Mouse (Mus musculus) induced T-regulatory cell, adult 2 months (primary cell): Measurements from ENCODE around the gene Lmln.
"Not testable (repeated sequence)": the region's sequence is repeated elsewhere in the genome, so short reads cannot be mapped to it uniquely, and the experiment has no call there.

Experiments used
- DNase-seq: peaks from one replicate; pipeline ENCODE4 v3.0.0-alpha.2; 2012; ENCODE audit warnings: low read depth

Lmln gene

DNA sequence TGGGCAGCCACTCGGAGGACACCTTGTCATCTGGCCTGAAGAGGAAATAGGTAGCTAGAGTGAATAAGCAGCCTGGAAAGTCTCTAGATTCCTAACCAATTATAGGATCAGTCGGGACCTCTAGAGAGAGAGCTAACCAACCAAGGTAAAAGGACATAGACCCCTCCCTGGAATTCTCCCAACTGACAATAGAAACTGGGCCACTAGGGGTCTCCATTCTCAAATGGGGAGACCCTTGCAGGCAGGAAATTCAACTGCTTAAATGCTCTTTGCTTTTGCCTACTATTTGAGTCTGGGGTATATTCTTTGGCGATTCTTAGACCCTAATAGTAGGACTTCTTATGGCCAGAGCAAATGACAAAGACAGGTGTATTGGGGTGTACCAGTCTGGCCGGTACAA, 72.8 kb downstream of the Lmln start:
- no peak for DNase-seq

DNA sequence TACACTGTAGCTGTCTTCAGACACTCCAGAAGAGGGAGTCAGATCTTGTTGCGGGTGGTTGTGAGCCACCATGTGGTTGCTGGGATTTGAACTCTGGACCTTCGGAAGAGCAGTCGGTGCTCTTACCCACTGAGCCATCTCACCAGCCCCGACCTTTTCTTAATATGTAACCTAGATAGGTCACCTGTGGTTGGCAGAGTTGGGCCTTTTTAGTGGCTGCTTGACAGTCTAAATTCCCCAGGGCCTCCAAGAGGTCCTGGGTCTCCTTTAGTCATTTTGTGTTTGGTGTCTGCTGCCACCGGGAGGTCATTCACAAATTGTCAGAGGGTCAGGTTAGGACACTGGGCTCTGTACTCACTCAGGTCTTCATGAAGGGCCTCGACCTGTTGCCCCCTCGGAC, 76.7 kb downstream of the Lmln start:
- DNase-seq: not testable (repeated sequence)

DNA sequence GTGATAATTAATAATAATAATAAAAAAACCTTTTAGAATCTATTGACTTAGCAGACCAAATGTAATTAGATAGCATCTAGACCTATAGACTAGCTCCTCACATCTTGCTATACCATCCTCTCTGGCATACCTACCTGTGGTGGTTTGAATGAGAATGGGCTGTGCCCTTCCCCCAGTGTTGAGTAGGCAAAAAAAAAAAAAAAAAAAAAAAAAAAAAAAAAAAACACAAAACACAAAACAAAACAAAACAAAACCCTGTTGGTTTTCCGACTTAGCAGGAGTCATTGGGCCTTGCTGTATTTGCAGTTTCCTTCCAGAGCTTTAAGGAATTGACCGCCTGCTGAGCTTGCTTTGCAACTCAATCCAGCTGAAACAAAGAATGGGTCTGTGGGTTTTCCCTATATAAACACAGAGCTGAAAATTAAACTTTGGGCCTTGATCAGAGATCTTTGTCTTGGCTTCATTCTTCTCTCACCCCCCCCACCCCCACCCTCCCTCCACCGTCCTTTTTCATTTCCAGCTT, 79.5 kb downstream of the Lmln start:
- no peak for DNase-seq

DNA sequence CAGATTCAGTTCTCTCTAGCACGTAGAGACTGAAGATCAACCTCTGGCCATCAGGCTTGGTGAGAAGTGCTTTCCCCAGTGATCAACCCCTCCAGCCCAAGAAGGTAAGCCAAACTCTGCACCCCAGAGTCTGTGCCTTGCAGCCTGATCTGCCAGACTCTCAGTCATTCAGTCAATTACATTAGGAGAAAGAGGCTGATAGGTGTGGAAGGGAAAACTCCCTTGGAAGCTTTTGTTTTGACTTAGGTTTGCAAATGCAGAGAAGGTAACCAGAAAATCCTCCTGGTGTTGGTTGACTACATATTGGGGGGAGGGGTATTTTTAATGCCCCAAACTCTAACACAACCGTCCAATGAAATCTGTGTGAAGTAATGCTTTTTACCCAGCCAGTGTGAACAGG, 81.1 kb downstream of the Lmln start:
- no peak for DNase-seq

DNA sequence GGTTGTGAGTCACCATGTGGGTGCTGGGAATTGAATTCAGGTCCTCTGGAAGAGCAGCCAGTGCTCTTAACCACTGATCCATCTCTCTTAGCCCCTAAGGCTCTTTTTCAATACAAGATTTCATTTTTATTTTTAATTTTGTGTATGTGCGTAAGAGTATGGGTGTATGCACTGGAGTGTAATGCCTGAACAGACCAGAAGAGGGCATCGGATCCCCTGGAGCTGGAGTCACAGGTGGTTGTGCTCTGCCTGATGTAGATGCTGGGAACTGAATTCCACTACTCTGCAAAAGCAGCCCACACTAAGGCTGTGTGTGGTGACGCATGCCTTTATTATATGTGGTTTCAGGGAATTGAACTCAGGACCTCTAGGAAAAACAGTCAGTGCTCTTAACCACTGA, 83.9 kb downstream of the Lmln start:
- DNase-seq: no peak

DNA sequence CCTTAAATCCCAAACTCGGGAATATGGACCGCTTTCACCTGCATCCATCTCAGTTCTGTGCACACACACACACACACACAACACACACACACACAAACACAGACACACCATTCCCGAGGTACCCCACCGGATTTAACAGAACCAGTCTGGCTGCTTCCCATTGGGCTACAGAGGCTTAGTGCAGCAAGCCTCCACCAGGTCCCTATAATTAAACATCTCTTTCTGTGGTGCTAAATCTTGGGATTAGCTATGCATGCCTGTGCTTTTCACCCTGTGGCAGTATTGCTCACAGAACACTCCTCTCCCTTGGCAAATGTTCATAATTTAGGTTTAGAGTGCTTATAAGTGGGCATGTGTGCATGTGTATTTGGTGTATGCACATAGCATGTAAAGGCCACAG, 85.8 kb downstream of the Lmln start:
- no peak for DNase-seq

GRCm38 (mm10) chr16:33150875-33151274, 88.6 kb downstream of the Lmln start:
- DNase-seq: not testable (repeated sequence)

- DNase-seq: no peak
Measured at GRCm38 (mm10) chr16:33151558-33151957, 89.2 kb downstream of the Lmln start.

DNA sequence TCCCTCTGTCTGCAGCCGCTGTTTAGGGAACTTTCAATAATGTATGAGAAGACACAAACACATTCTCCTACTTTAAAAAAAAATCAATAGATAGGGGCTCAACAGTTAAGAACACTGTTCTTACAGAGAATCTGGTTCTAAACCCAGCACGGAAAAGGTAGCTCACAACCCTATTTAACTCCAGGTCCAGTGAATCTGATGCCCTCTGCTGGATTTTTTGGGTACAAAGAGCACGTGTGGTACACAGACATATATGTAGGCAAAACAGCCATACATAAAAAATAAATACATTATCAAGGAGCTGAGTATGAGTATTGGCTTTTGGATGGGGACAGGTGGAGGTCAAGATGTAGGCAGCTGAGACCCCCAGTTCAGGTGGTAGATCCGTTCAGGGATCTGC, 92.7 kb downstream of the Lmln start:
- DNase-seq: peak; percentile 76

GRCm38 (mm10) chr16:33158006-33158405, 95.7 kb downstream of the Lmln start:
- DNase-seq: no peak

DNA sequence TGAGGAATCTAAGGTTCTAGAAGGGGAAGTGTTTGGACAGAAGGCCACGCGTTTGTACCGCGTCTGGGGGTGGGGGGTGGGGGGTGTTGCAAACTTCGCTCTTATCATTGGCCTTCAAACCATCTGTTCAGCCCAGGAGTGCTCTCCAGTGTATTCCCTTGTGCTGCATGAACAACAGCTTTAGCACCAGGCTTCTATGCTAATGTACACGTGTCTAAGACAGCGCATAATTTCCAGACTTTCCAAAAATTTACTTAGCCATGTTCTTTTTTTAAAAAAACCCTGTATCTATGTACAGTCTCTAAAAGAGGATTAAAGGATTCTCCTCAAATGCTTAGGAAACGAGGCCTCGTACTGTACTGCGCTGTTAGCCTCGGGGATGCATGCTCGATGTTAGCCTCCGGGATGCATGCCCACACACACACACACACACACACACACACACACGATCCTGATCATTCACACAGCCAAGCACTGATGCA, 96.3 kb downstream of the Lmln start:
- DNase-seq: no peak

GRCm38 (mm10) chr16:33159363-33159762, 97.0 kb downstream of the Lmln start:
- no peak for DNase-seq

- DNase-seq: no peak
Measured at GRCm38 (mm10) chr16:33163330-33164090, 101.2 kb downstream of the Lmln start.

- peak; percentile 78 for DNase-seq
Measured at GRCm38 (mm10) chr16:33166284-33166683, 104.0 kb downstream of the Lmln start.

- DNase-seq: peak; percentile 35
Measured at GRCm38 (mm10) chr16:33167537-33167936, 105.2 kb downstream of the Lmln start.

DNA sequence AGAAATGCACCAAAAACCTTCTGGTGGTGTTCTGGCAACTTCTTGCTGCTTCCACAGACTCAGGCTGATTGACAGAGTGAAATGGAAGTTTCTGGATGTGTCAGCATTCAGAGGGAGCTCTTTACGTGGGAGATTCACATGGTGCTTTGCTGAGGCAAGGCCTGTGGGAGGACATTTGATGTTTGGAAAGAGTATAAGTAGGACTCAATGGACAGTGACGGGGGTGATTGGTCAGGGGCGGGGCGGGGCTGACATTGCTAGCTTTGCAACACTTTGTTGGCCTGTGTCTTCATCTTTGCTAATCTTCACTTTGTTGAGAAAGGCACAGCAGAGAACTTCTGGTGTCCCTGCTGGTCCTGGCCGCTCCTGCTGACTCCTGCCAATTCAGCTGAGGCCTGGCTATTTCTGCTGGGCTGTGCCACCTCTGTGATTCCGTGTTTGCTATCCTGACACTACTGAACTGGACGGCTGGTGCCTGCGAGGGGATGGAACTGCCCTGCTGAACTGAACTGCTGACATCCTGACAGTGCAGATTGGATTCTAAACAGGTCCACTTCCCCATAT, 107.2 kb downstream of the Lmln start:
- DNase-seq: no peak

DNA sequence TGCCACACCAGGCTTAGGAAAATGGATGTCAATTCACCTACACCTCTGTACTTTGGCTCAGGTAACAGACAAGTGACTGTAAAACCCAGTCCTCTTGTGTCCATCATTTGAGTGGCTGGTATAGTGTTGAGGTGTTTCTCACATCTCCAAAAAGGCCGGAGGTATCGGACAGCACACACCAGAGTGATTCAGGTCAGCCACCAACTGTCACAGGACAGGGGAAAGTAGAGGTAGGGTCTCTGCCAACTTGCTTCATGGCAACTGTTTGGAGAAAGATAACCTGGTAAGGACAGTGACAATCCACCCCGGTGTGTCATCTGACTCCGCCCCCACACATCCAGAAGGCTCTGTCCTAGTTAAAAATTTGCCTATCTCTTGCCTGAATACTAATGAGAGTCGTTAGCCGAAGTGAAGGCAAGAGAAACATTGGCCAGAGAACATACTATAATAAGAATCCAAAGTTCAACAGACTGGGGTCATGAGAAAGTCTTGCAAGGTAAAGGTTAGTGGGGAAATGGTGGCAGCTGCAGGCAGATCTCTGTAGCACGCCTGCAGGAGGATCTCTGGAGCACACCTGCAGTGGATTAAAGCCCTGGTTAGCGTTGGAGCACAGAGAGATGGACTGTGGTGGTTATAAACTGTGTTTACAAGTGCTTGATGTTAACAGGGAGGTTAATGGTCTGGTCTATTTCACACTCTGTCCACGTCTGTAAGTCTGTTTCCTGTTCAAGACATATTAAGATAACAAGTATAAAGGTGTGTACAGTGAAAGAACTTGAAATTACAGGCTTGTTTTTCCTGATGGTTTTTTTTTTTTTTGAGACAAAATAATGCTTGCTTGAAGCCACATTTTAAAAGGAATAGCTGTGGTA, 108.6 kb downstream of the Lmln start:
- no peak for DNase-seq

DNA sequence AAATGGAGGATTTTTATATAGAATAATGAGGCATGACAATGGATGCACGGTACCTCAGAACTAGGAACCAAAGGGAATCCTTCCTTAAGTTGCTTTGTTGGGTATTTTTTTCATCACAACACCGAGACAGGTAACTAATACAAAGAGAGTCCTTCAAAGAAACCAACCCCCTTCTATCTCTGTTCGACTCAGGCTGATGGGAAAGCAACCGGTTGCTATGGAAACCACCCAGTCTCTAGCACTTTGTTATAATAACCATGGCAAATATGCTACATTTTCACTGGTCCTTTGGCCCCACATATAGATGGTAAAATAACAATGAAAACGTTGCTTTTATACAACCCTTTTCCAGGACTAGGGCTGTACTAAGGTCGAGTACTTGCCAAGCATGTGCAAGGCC, 109.5 kb downstream of the Lmln start:
- DNase-seq: no peak

DNA sequence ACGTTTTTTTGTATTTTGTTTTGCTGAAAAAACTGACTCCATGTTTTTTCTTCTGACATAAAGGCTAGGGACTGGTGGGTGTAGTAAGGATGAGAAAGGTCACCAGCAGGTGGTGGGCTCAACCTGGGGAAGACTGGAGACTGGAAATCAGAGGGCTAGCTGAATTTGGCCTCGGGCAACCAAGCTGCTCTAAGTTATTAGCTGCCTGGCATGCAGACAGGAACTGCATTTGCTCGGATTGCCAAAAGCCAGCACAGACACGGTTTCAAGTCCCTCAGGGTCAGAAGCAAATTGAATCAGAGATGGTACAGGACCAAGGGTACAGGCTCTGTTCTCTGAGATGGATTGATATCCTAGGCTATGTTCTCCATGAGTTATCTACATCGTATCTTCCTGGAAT, 110.8 kb downstream of the Lmln start:
- no peak for DNase-seq

GRCm38 (mm10) chr16:33174695-33175094, 112.4 kb downstream of the Lmln start:
- DNase-seq: no peak

DNA sequence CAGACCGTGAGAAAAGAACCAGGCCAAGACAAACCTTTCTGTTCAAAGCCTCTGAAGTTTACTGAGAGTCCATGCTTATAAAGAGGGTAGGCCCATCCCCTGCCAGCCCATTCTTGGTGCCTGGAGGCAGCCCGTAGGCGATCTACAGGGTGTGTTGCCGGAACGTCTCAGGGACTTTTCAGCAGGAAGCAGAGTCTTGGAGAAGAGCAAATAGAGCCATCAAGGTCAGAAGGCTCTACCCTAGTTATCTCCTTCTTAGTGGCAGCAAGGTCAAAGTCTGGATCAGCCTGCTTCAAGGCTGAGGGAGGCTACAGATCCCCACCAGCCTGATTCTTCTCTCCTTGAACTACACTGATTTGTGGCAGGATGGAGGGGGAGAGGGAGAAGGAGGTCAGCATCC, 114.5 kb downstream of the Lmln start:
- DNase-seq: not testable (repeated sequence)
